Comparison of ENCODE assay signal across 8 mouse cellular contexts in the genomic region with DNA sequence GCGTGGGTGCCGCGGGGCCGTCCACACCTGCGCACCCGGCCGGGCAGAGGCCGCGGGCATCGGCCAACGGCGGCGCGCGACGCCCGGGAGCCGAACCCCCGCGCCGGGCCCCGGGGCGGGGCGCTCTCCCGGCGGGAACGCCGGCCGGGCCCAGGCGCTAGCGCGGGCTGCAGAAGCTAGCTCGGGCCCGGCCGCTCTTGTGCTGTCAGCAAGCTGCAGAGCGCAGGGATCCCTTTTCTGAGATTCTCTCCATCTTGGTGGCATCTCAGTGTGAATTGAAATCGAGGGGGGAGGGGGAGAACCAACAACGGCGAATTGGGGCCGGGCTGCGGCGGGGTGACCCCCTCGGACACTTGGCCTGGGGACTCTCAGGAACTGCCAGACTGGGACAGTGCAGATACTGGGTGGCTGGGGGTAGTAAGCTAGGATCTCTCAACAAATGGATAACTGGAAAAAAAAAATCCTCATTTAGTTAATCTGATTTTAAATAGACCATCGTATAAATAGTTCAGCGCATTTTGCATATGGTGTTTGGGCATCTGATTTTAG. TPM values are rescaled to one million over a fixed set of nuclear protein-coding genes. Genes with fewer than 3 reads are reported as not detected.
A peak's percentile ranks its signal among the peaks of the same experiment; 100 is the strongest.
DNase-seq lines count a peak whose midpoint lies in the region; ATAC-seq and TF ChIP-seq lines count a peak whose summit lies in the region.

No protein-coding gene starts in this region.

- DNase-seq in CD4-positive, CD25-positive, alpha-beta regulatory T cell, adult 2 months (ENCODE audit: low read depth, low spot score), result peak; percentile 18
- DNase-seq in thymus, adult 2 months, result peak; percentile 11
- no peak for DNase-seq in thymus, postnatal 4 days
- DNase-seq in right cerebral cortex, postnatal 14 days, result peak; percentile 51

- no peaks in the 10 kb centered on the region for H3K9me3 ChIP-seq in forebrain, embryonic 16.5 days (ENCODE audit: control insufficient read depth, low read length)
- no peaks in the 10 kb centered on the region for H3K9me3 ChIP-seq in kidney, embryonic 14.5 days (ENCODE audit: control insufficient read depth, low read length)
- no peaks in the 10 kb centered on the region for H3K9me3 ChIP-seq in lung, embryonic 16.5 days (ENCODE audit: control insufficient read depth, low read length)

- WGBS in thymus, adult 2 months, result 6% methylated on average over 45 of the region's 45 CpGs
- WGBS in forebrain, embryonic 16.5 days, result 1% methylated on average over 42 of the region's 45 CpGs
- 2% methylated on average over 41 of the region's 45 CpGs for WGBS in kidney, embryonic 14.5 days
- WGBS in lung, embryonic 16.5 days, result 1% methylated on average over 44 of the region's 45 CpGs

- no peaks in the 10 kb centered on the region for H3K36me3 ChIP-seq in thymus, adult 2 months (ENCODE audit: control insufficient read depth, insufficient read depth, low read length)
- no peaks in the 10 kb centered on the region for H3K36me3 ChIP-seq in forebrain, embryonic 16.5 days (ENCODE audit: control insufficient read depth, insufficient read depth)
- H3K36me3 ChIP-seq in kidney, embryonic 14.5 days (ENCODE audit: control insufficient read depth, insufficient read depth, low read length), result peaks cover 18% of the 10 kb centered on the region; the same call in 1 of the 2 replicates
- H3K36me3 ChIP-seq in lung, embryonic 16.5 days (ENCODE audit: control insufficient read depth, insufficient read depth, low read length), result no peaks in the 10 kb centered on the region

- peaks cover 9% of the 10 kb centered on the region; the same call in 1 of the 2 replicates for H3K4me1 ChIP-seq in thymus, adult 2 months (replicated peaks; ENCODE audit: control insufficient read depth, insufficient read depth, low read length)
- peaks cover 24% of the 10 kb centered on the region for H3K4me1 ChIP-seq in forebrain, embryonic 16.5 days (replicated peaks; ENCODE audit: control insufficient read depth, insufficient read depth, low read length)
- no peaks in the 10 kb centered on the region for H3K4me1 ChIP-seq in kidney, embryonic 14.5 days (ENCODE audit: control insufficient read depth, insufficient read depth, low read length)
- H3K4me1 ChIP-seq in lung, embryonic 16.5 days (replicated peaks; ENCODE audit: control insufficient read depth, insufficient read depth, low read length), result peaks cover 9% of the 10 kb centered on the region

- no peak overlapping the region for H3K27ac ChIP-seq in thymus, adult 2 months (ENCODE audit: control insufficient read depth, insufficient read depth, low read length)
- peak overlapping the region; percentile 93 for H3K27ac ChIP-seq in forebrain, embryonic 16.5 days (ENCODE audit: low read length)
- H3K27ac ChIP-seq in kidney, embryonic 14.5 days (ENCODE audit: low read depth, low read length), result peak overlapping the region; percentile 82
- peak overlapping the region; percentile 94 for H3K27ac ChIP-seq in lung, embryonic 16.5 days (ENCODE audit: low read length)

- no peak for TF ChIP-seq POLR2A in thymus, adult 2 months (IDR thresholded peaks at IDR 0.05; ENCODE audit: control insufficient read depth, extremely low read depth, insufficient read depth, low read length, poor library complexity)

- H3K4me2 ChIP-seq in forebrain, embryonic 16.5 days (ENCODE audit: low read length), result peak overlapping the region; percentile 64
- peak overlapping the region; percentile 52 for H3K4me2 ChIP-seq in kidney, embryonic 14.5 days (replicated peaks; ENCODE audit: low read depth, low read length)
- H3K4me2 ChIP-seq in lung, embryonic 16.5 days (ENCODE audit: low read depth, low read length), result peak overlapping the region; percentile 85

- H3K4me3 ChIP-seq in thymus, adult 2 months (ENCODE audit: control insufficient read depth, insufficient read depth, low read length), result peak overlapping the region; percentile 63
- peak overlapping the region; percentile 81 for H3K4me3 ChIP-seq in forebrain, embryonic 16.5 days (replicated peaks; ENCODE audit: low read length)
- H3K4me3 ChIP-seq in kidney, embryonic 14.5 days (ENCODE audit: low read length), result peak overlapping the region; percentile 66
- peak overlapping the region; percentile 85 for H3K4me3 ChIP-seq in lung, embryonic 16.5 days (ENCODE audit: low read length)

- no peak for ATAC-seq in CD4-positive, CD25-positive, alpha-beta regulatory T cell, adult 4 months
- peak; percentile 90 for ATAC-seq in forebrain, embryonic 16.5 days
- peak; percentile 85 for ATAC-seq in kidney, embryonic 14.5 days (ENCODE audit: low FRiP score, low TSS enrichment)
- peak; percentile 84 for ATAC-seq in lung, embryonic 16.5 days (ENCODE audit: low read depth)

- TF ChIP-seq CTCF in thymus, adult 2 months (IDR thresholded peaks at IDR 0.05; ENCODE audit: borderline replicate concordance, control insufficient read depth, extremely low read depth, insufficient read depth, low read length, poor library complexity), result no peak

- H3K9ac ChIP-seq in forebrain, embryonic 16.5 days (replicated peaks; ENCODE audit: low read depth, low read length), result peak overlapping the region; percentile 96
- peak overlapping the region; percentile 96 for H3K9ac ChIP-seq in kidney, embryonic 14.5 days (ENCODE audit: low read depth, low read length)
- H3K9ac ChIP-seq in lung, embryonic 16.5 days (ENCODE audit: low read length), result peak overlapping the region; percentile 89

- no peaks in the 10 kb centered on the region for H3K27me3 ChIP-seq in thymus, adult 2 months (ENCODE audit: control insufficient read depth, insufficient read depth, low read length)
- H3K27me3 ChIP-seq in forebrain, embryonic 16.5 days (replicated peaks; ENCODE audit: control insufficient read depth, insufficient read depth, low read length), result no peaks in the 10 kb centered on the region
- H3K27me3 ChIP-seq in kidney, embryonic 14.5 days (ENCODE audit: control insufficient read depth, insufficient read depth, low read length), result no peaks in the 10 kb centered on the region
- no peaks in the 10 kb centered on the region for H3K27me3 ChIP-seq in lung, embryonic 16.5 days (ENCODE audit: control insufficient read depth, insufficient read depth, low read depth, low read length)

RNA-seq across cellular contexts. Expression of a gene that starts 1.5 kb away (rescaled TPM):
- under 1 TPM in 1 of 2 experiments, not detected in 1; 0.20 TPM for polyA plus RNA-seq in CD4-positive, CD25-positive, alpha-beta regulatory T cell, adult 4 months (2017; shearing (Covaris generic))
- polyA plus RNA-seq in thymus, adult 2 months (2012; rRNA removed), result 2.5 and 3.4 TPM in 2 replicates
- 71.7 and 81.2 TPM in 2 replicates for polyA plus RNA-seq in forebrain, embryonic 16.5 days (2015; fragmentation: Nextera tagmentation; extraction: Ambion mirVana)
- 26.2 and 32.8 TPM in 2 replicates for polyA plus RNA-seq in kidney, embryonic 14.5 days (2014; fragmentation: Nextera tagmentation; extraction: Ambion mirVana)
- polyA plus RNA-seq in lung, embryonic 16.5 days (2015; fragmentation: Nextera tagmentation; extraction: Ambion mirVana), result 39.6 and 43.1 TPM in 2 replicates

RNA-seq across cellular contexts. Expression of a gene that starts 33.8 kb away (rescaled TPM):
- polyA plus RNA-seq in CD4-positive, CD25-positive, alpha-beta regulatory T cell, adult 4 months (2017; shearing (Covaris generic)), result 10 to 100 TPM; 44.9 to 47.3 TPM
- 87.1 and 106 TPM in 2 replicates for polyA plus RNA-seq in thymus, adult 2 months (2012; rRNA removed)
- polyA plus RNA-seq in forebrain, embryonic 16.5 days (2015; fragmentation: Nextera tagmentation; extraction: Ambion mirVana), result 35.7 and 40.5 TPM in 2 replicates
- polyA plus RNA-seq in kidney, embryonic 14.5 days (2014; fragmentation: Nextera tagmentation; extraction: Ambion mirVana), result 21.7 and 25.1 TPM in 2 replicates
- polyA plus RNA-seq in lung, embryonic 16.5 days (2015; fragmentation: Nextera tagmentation; extraction: Ambion mirVana), result 21.3 and 21.9 TPM in 2 replicates

RNA-seq across cellular contexts. Expression of a gene that starts 33.8 kb away (rescaled TPM):
- 1 to 10 TPM; 4.2 to 5.7 TPM for polyA plus RNA-seq in CD4-positive, CD25-positive, alpha-beta regulatory T cell, adult 4 months (2017; shearing (Covaris generic))
- polyA plus RNA-seq in thymus, adult 2 months (2012; rRNA removed), result 0.26 and 0.43 TPM in 2 replicates
- 1.9 and 2.5 TPM in 2 replicates for polyA plus RNA-seq in forebrain, embryonic 16.5 days (2015; fragmentation: Nextera tagmentation; extraction: Ambion mirVana)
- polyA plus RNA-seq in kidney, embryonic 14.5 days (2014; fragmentation: Nextera tagmentation; extraction: Ambion mirVana), result 3.0 and 3.2 TPM in 2 replicates
- 3.0 and 3.4 TPM in 2 replicates for polyA plus RNA-seq in lung, embryonic 16.5 days (2015; fragmentation: Nextera tagmentation; extraction: Ambion mirVana)

RNA-seq across cellular contexts. Expression of a gene that starts 38.2 kb away (rescaled TPM):
- 100 to 1,000 TPM; 232 to 274 TPM for polyA plus RNA-seq in CD4-positive, CD25-positive, alpha-beta regulatory T cell, adult 4 months (2017; shearing (Covaris generic))
- 5.4 and 6.9 TPM in 2 replicates for polyA plus RNA-seq in thymus, adult 2 months (2012; rRNA removed)
- 265 and 292 TPM in 2 replicates for polyA plus RNA-seq in forebrain, embryonic 16.5 days (2015; fragmentation: Nextera tagmentation; extraction: Ambion mirVana)
- polyA plus RNA-seq in kidney, embryonic 14.5 days (2014; fragmentation: Nextera tagmentation; extraction: Ambion mirVana), result 387 and 489 TPM in 2 replicates
- 254 and 292 TPM in 2 replicates for polyA plus RNA-seq in lung, embryonic 16.5 days (2015; fragmentation: Nextera tagmentation; extraction: Ambion mirVana)
